Mouse (Mus musculus): ENCODE measurements at regions not wholly inside any gene's neighbourhood (a gene's known extent, or its start where the extent isn't known, plus 50 kb on each side); places are given as distances from the start of the nearest gene placed in this dataset.

DNA sequence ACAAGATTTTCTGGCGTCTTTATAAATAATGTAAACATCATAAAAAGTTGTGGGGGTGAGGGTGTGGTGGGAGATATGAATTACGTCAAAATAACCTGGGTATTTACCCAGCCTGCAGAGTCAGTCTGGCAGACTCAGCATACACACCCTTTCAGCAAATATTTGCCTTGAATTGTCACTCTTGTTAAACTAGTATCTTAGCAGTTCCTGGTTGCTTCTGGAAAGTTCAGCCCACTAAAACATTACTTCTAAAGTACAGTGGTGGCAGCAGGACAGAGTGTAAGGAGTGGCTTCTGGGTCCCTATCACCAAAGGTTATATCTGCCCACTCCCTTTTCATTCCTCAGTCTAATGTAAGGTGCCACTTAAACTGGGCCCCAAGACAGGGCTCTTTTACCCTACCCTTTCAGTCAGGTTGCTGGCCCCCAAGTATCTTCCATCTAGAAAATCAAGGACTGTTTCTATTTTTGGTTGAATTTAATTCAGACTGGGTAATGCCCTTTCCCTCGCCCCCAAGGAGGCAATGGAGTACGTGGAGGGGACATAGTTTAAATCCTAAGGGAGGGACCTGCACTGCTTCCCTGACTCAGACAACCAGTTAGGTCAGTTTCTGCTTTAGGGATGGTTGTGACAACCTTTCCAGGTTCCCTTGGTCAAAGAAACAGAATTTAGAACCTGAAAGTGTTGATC, 289.3 kb downstream of the Pik3r1 start:
- no peaks in the 10 kb centered on the region for H3K9me3 ChIP-seq
- H3K4me1 ChIP-seq (replicated peaks) = peaks cover 7% of the 10 kb centered on the region; the same call in 1 of the 2 replicates
- H3K27ac ChIP-seq = no peak overlapping the region
- no peak for ATAC-seq (ENCODE audit: insufficient number of reproducible peaks, insufficient read depth, low FRiP score, low TSS enrichment, low read depth)
- no peaks in the 10 kb centered on the region for H3K27me3 ChIP-seq
- no peak overlapping the region for H3K4me2 ChIP-seq
- H3K36me3 ChIP-seq = no peaks in the 10 kb centered on the region
- H3K9ac ChIP-seq (replicated peaks) = no peak overlapping the region
- no peak overlapping the region for H3K4me3 ChIP-seq (replicated peaks)
- WGBS = 62% methylated on average over 4 of the region's 4 CpGs

DNA sequence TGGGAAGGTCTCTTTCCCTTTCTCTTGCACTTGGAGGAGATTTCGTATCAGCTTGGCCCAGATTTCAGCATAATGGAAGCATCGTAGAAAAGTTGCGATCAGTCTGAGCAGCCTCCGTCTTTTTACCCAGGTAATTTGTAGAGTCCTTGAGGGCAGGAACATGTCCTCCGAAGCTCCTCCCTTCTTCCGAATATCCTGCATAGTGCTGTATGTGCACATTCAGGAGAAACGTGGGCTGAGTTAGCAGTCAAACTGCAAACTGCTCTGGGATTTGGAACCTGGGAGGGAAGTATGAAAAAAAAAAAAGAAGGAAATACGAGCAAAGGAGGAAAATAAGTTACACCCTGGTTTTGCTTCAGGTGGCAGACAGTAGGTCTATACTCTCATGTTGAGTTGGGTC, 294.7 kb downstream of the Pik3r1 start:
- H3K27me3 ChIP-seq = no peaks in the 10 kb centered on the region

DNA sequence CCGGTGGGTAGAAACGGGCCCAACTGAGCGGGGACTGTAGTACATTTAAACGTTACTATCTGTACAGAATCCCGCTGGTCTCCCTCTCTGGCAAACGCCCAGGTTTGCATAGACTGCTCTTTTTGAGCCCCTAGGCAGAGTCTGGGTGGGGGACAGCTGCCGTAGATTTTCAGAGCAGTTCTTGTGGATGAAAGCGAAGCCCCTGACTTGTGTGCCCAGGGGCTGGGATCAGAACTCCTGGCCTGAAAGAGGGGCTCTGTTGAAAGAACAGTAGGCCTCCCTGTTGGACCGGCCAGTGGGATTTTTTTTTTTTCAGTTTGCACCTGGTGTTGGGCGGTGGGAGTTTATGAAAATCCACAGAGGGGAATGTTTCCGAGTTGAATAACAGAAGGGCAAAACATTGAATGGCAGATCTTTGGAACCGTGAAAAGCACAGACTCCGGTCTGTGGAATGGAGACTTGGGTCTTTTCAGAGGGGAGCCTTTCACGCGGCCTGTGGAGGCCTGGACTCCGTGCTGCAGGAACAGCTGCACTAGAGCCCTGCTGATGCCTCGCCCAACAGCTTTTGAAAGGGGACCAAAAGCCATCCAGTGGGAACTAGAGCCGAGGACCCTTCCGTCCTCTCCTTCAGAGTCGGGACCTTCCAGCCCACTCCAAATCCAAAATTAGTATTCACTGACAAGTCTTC, 297.3 kb downstream of the Pik3r1 start:
- ATAC-seq (ENCODE audit: insufficient number of reproducible peaks, insufficient read depth, low FRiP score, low TSS enrichment, low read depth) = no peak

More for the DNA sequence above, 294.7 kb downstream of the Pik3r1 start:
- Histone ChIP-seq H3K9ac (replicated peaks) (no peak overlapping the region), H3K9me3 (no peaks in the 10 kb centered on the region), H3K27ac (no peak overlapping the region), H3K4me1 (replicated peaks) (no peaks in the 10 kb centered on the region), H3K4me3 (replicated peaks) (no peak overlapping the region), H3K36me3 (no peaks in the 10 kb centered on the region), H3K4me2 (no peak overlapping the region)
- WGBS = 85% methylated on average over 8 of the region's 8 CpGs
- no peak for ATAC-seq (ENCODE audit: insufficient number of reproducible peaks, insufficient read depth, low FRiP score, low TSS enrichment, low read depth)

DNA sequence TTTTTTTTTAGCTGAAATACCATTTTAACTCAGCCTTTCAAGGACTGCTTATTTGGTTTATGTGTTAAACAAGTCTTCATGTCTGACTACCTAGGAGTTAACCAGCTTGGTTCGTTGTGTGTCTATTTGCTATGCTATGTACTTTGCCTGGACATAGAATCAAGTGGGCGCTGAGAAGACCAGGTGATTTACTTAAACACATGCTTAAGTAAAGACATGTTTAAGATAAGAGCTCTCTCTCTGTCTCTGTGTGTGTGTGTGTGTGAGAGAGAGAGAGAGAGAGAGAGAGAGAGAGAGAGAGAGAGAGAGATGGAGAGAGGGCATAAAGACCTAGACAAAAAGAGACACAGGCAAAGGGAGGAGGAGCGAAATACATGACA, 302.3 kb downstream of the Pik3r1 start:
- H3K27me3 ChIP-seq = no peaks in the 10 kb centered on the region
- WGBS = 50% methylated on average over 3 of the region's 3 CpGs
- no peak overlapping the region for H3K27ac ChIP-seq
- H3K9me3 ChIP-seq = no peaks in the 10 kb centered on the region
- no peaks in the 10 kb centered on the region for H3K36me3 ChIP-seq
- H3K4me2 ChIP-seq = no peak overlapping the region
- H3K9ac ChIP-seq (replicated peaks) = no peak overlapping the region
- peaks cover 2% of the 10 kb centered on the region for H3K4me1 ChIP-seq (replicated peaks)
- ATAC-seq (ENCODE audit: insufficient number of reproducible peaks, insufficient read depth, low FRiP score, low TSS enrichment, low read depth) = no peak
- H3K4me3 ChIP-seq (replicated peaks) = no peak overlapping the region

More for the DNA sequence above, 297.3 kb downstream of the Pik3r1 start:
- Histone ChIP-seq H3K4me1 (replicated peaks) (no peaks in the 10 kb centered on the region), H3K4me3 (replicated peaks) (no peak overlapping the region), H3K9ac (replicated peaks) (no peak overlapping the region), H3K27me3 (no peaks in the 10 kb centered on the region), H3K36me3 (no peaks in the 10 kb centered on the region), H3K27ac (peak overlapping the region; percentile 50; the same call in 1 of the 2 replicates), H3K4me2 (no peak overlapping the region), H3K9me3 (no peaks in the 10 kb centered on the region)
- WGBS = 81% methylated on average over 20 of the region's 20 CpGs

DNA sequence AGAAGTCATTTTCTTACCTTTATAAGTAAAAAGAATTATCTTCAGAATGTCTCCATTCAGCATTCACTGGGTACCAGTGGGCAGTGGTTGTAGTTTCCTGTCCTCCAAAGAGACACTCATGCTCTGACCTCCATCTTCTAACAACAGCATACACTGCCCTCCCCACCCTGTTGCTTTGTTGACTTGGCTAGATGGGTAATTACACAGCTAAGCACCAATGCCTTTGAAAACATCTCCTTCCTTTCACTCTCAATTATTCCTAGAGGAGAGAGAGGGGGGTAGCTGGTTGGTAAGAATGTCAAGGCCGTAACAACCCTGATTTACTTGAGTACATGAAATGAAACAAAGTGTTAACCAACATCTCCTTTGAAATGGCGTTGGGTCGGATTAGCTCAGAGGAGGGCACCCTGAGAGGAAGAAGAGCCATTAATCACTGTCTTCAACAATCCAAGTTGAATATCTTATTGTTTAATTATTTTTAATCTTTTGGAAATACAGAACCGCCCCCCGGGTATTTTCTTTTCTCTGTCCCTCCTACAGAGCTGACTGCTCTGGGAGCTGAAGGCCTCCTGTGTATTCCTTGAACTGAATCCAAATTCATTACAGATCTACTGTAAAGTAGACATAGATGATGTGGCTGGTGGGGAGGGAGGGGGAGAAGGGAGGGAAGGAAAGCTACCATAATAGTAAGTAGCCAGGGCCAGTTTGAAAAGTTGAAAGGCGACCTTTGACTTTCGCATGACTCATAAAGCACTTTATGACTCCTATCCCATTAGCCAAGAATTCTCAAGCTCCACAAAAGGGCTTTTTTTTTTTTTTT, 302.9 kb downstream of the Pik3r1 start:
- no peaks in the 10 kb centered on the region for H3K27me3 ChIP-seq
- peaks cover 2% of the 10 kb centered on the region for H3K4me1 ChIP-seq (replicated peaks)
- H3K9ac ChIP-seq (replicated peaks) = no peak overlapping the region
- no peaks in the 10 kb centered on the region for H3K36me3 ChIP-seq
- no peak for ATAC-seq (ENCODE audit: insufficient number of reproducible peaks, insufficient read depth, low FRiP score, low TSS enrichment, low read depth)
- H3K4me3 ChIP-seq (replicated peaks) = no peak overlapping the region
- no peak overlapping the region for H3K27ac ChIP-seq
- no peak overlapping the region for H3K4me2 ChIP-seq
- no peaks in the 10 kb centered on the region for H3K9me3 ChIP-seq
- WGBS = 38% methylated on average over 7 of the region's 7 CpGs

DNA sequence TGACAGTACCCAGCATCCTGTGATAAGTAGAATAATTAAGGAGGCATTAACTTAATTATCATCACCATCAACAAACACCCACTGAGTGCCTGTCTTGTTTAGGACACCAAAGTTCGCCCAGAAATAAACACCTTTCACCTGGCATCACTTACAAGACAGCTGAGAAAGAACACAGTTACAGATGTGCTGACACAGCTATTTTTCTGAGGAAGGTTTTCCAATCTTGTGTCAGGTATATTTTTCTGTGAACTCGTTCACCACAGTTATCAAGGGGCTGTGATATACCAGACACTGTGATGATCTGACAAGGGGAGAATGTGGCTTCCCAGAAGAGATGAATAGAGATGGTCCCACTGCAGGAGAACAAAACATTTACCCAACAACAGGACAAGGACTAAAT, 311.1 kb downstream of the Pik3r1 start:
- no peak for ATAC-seq (ENCODE audit: insufficient number of reproducible peaks, insufficient read depth, low FRiP score, low TSS enrichment, low read depth)
- H3K9me3 ChIP-seq = no peaks in the 10 kb centered on the region
- no peak overlapping the region for H3K27ac ChIP-seq
- no peak overlapping the region for H3K4me2 ChIP-seq
- 56% methylated on average over 2 of the region's 2 CpGs for WGBS
- H3K27me3 ChIP-seq = no peaks in the 10 kb centered on the region
- H3K9ac ChIP-seq (replicated peaks) = no peak overlapping the region
- H3K4me1 ChIP-seq (replicated peaks) = no peaks in the 10 kb centered on the region
- H3K36me3 ChIP-seq = no peaks in the 10 kb centered on the region
- H3K4me3 ChIP-seq (replicated peaks) = no peak overlapping the region

DNA sequence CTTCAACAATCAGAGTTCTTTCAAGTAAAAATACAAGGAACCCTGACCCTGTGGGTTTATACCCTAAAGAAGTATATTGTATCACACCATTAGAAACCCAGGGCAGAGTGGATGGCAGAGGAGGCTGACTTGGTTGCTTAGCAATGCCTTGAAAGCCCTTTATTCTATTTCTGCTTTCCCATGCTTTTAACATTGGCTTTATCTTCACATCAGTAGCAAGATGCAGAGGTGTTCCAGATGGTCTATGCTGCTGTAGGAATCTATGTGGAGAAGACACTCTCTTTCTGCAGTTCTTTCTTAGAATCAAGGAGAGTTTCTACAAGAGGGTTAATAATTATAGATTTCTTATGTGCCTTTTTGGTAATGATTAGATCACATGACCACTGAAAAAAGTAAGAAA, 313.7 kb downstream of the Pik3r1 start:
- Histone ChIP-seq H3K9me3 (no peaks in the 10 kb centered on the region), H3K9ac (replicated peaks) (no peak overlapping the region), H3K4me3 (replicated peaks) (no peak overlapping the region), H3K4me1 (replicated peaks) (no peaks in the 10 kb centered on the region), H3K27ac (no peak overlapping the region), H3K27me3 (no peaks in the 10 kb centered on the region), H3K4me2 (no peak overlapping the region), H3K36me3 (no peaks in the 10 kb centered on the region)
- no peak for ATAC-seq (ENCODE audit: insufficient number of reproducible peaks, insufficient read depth, low FRiP score, low TSS enrichment, low read depth)

DNA sequence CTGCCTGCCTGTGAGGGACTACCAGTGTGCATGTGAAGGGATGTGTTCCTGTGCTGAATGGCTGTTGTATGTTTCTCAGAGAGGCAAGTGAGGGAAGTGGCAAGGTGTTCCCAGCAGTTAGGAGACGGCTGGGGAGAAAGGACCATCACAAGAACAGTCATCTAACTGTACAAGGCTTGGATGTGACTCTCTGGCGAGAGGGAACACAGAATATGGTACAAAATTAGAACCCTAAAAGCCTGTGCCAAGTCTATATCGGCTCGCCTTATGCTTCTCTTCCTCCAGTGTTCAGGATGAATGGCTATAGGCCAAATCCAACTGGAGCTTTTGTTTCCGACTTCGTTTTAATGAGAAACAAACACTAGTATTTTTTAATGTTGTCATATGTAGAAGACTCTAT, 317.5 kb downstream of the Pik3r1 start:
- Histone ChIP-seq H3K4me1 (replicated peaks) (no peaks in the 10 kb centered on the region), H3K27me3 (no peaks in the 10 kb centered on the region), H3K36me3 (no peaks in the 10 kb centered on the region), H3K9ac (replicated peaks) (no peak overlapping the region), H3K9me3 (no peaks in the 10 kb centered on the region), H3K4me2 (no peak overlapping the region), H3K4me3 (replicated peaks) (no peak overlapping the region), H3K27ac (no peak overlapping the region)
- no peak for ATAC-seq (ENCODE audit: insufficient number of reproducible peaks, insufficient read depth, low FRiP score, low TSS enrichment, low read depth)
- 91% methylated on average over 6 of the region's 6 CpGs for WGBS

DNA sequence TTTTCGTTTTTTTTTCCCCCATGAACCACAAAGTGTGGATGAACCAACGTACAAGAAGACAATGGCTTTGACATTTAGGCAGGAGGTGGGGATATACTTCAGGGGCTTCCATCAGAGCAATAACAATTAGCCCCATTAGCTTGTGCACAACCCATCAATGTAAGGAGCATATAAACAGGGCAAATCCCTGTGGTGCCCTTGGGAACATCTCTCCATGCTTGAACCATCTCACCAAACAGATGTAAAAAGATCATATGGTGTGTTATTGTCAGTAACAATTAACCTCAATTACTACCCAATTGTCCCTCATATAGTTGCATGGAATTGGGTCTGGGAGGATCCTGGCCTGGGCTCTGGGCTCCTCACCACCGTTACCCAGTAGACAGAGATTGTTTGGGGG, 328.5 kb downstream of the Pik3r1 start:
- ATAC-seq (ENCODE audit: insufficient number of reproducible peaks, insufficient read depth, low FRiP score, low TSS enrichment, low read depth) = no peak
- Histone ChIP-seq H3K4me2 (no peak overlapping the region), H3K36me3 (no peaks in the 10 kb centered on the region), H3K9ac (replicated peaks) (no peak overlapping the region), H3K27ac (no peak overlapping the region), H3K4me3 (replicated peaks) (no peak overlapping the region), H3K4me1 (replicated peaks) (no peaks in the 10 kb centered on the region), H3K27me3 (peaks cover 19% of the 10 kb centered on the region; the same call in 1 of the 2 replicates), H3K9me3 (no peaks in the 10 kb centered on the region)
- 42% methylated on average over 3 of the region's 3 CpGs for WGBS

DNA sequence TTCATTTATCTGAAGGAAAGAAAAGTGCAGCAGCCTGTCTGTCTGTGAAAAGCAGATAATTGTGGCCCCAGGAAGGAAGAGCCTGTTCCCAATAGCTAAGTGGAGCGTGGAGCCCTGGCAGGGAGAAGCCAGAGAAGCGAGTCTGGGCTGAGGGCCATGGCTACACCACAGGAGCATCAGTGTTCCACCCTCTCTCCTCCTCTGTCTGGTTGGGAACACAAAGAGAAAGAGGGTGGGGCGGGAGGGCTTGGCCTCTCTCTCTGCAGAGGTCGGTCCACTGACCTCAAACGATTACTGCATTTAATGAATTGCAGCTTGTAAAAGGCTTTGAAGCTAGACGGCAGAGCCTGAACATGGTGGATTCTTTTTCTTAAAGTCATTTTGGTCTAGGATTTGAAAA, 329.0 kb downstream of the Pik3r1 start:
- Histone ChIP-seq H3K4me2 (no peak overlapping the region), H3K36me3 (no peaks in the 10 kb centered on the region), H3K27ac (no peak overlapping the region), H3K9me3 (no peaks in the 10 kb centered on the region), H3K4me3 (replicated peaks) (no peak overlapping the region), H3K4me1 (replicated peaks) (no peaks in the 10 kb centered on the region), H3K27me3 (peaks cover 19% of the 10 kb centered on the region; the same call in 1 of the 2 replicates), H3K9ac (replicated peaks) (no peak overlapping the region)
- no peak for ATAC-seq (ENCODE audit: insufficient number of reproducible peaks, insufficient read depth, low FRiP score, low TSS enrichment, low read depth)
- 14% methylated on average over 6 of the region's 6 CpGs for WGBS

DNA sequence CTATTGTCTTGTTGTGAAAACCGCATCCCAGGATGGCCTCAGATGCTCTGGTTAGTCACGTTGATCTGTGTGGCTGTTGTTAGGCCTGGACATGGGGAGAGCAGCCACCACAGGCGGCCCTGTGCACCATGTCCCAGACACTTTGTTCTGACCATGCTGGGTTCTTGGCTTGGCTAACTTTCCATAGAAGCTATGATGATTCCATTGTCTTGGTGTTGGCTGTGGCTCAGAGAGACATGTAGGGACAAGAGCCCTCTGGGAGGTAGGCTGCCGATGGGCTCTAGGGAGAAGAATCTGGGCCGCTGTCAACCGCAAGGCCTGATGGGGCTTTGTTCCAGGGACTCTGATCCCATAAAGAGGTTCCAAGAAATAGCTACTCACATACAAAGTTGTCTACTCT, 334.9 kb downstream of the Pik3r1 start:
- no peaks in the 10 kb centered on the region for H3K9me3 ChIP-seq
- no peak for ATAC-seq (ENCODE audit: insufficient number of reproducible peaks, insufficient read depth, low FRiP score, low TSS enrichment, low read depth)
- no peak overlapping the region for H3K4me2 ChIP-seq
- peaks cover 43% of the 10 kb centered on the region for H3K27me3 ChIP-seq
- H3K4me3 ChIP-seq (replicated peaks) = no peak overlapping the region
- H3K27ac ChIP-seq = no peak overlapping the region
- H3K36me3 ChIP-seq = no peaks in the 10 kb centered on the region
- 97% methylated on average over 6 of the region's 6 CpGs for WGBS
- no peak overlapping the region for H3K9ac ChIP-seq (replicated peaks)
- H3K4me1 ChIP-seq (replicated peaks) = peaks cover 10% of the 10 kb centered on the region
